Mouse (Mus musculus) ES-E14 (cell line): ENCODE measurements around the gene Hs1bp3.

Source experiments
- CHD2 ChIP-seq: IDR thresholded peaks from 2 replicates; pipeline ENCODE4 v1.6.1; 2014; ENCODE audit warnings: mild to moderate bottlenecking, low read depth, low read length, inconsistent platforms
- MAFK ChIP-seq: IDR thresholded peaks from 2 replicates; pipeline ENCODE4 v1.6.1; 2014; ENCODE audit warnings: mild to moderate bottlenecking, low read depth, low read length, inconsistent platforms; ENCODE audit not compliant: insufficient read depth
- ZNF384 ChIP-seq: IDR thresholded peaks from 2 replicates; pipeline ENCODE4 v1.6.1; 2012; ENCODE audit warnings: low read depth, low read length, inconsistent platforms

- TF ChIP-seq MAFK (no peak), ZNF384 (no peak), CHD2 (no peak)
Measured at GRCm38 (mm10) chr12:8387281-8387680, 74.0 kb downstream of the Hs1bp3 start.
